Mouse (Mus musculus) MN1 (cell line): Measurements from ENCODE around the gene Cacna2d4.

Source experiments
- DNase-seq: peaks from one replicate; pipeline ENCODE4 v3.0.0-alpha.2; 2016; ENCODE audit warnings: low spot score

Gene Cacna2d4

GRCm38 (mm10) chr6:119312381-119312780 lies 76.1 kb downstream of the Cacna2d4 start:
- no peak for DNase-seq

- peak; percentile 47 for DNase-seq
Observed at GRCm38 (mm10) chr6:119313096-119313495, 76.8 kb downstream of the Cacna2d4 start.

DNA sequence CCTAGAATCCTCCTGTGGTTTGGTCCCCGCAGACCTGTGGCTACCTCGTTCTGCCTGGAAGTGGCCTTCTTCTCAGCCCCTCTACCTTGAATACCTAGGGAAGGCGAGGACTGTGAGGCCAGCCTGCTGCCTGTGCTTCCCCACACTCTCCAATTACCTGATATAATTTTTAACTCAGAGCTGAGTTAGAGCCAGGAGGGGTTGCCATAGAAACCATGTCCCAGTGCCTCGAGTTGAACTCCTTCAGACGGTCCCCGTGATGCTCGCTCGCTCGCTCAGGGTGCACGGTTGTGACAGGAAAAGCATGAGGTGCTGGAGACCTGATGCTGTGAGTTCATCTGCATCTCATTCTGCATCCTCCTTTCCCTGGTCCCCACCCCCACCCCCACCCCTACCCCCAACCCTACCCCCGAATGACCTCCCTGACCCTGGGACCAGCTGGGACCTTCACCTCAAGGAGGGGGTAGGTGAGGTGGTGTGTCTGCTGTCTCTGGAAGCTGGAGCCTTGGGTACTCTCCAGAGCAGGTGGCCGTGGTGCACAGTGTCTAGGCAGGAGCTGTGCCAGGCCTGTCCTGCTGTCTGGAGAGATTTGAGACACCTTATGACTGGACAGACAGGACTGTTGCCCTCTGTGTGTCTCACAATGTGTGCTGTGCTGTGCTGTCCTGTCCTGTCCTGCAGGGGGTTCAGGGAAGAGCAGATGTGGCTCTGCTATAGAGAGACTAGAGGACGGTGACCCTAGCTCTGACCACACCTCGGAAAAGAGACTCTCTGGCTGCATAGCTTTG lies 77.5 kb downstream of the Cacna2d4 start:
- DNase-seq: no peak

DNA sequence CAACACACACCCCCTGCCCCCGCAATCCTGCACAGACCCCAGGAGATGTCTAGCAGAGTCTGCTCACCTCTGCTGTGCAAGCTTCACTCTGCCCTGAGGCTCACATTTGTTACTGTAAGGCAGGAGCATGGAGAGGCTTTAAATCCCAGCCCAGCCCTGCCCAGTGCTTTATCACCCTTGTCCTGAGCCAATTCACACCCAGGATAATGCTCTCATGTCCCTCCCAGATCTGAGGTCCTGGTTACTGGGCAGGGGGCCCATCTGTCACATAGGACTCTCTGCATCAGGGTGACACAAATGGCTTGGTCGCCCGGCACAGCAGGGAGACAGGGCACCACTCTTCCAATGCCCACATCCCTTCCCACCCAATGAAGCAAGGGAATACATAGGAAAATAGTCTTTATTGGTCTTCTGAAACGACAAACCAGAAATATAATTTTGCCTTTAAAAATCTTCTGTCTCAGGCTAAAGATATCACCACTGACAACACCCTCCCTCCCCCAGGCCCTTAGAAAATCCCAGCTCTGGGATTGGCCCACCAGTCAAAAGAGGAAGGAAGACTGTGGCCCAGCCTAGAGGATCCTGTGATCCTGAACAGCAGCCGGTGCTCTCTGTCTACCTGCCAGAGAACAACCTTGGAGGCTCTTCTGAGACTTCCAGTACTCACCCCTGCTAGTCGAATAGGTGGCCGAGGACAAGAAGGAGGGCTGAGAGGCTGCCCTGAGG lies 78.6 kb downstream of the Cacna2d4 start:
- DNase-seq: no peak

DNA sequence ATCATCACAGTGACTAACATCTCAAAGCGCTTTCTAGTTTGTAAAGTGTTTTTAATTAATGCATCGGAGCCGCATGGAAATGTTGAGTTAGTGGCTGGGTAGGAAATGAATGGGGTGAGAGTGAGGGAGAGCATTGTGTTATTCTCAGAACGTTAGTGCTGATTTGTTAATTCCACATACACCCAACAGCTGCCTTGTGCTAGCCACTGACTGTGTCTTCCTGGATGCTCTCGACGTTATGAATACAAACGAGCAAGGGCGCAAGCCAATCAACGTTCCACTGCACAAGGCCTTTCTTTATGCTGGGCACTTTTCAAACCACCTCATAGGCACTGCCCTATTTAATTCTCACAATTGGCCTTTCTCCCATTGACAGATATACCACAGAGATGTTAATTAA lies 82.4 kb downstream of the Cacna2d4 start:
- DNase-seq: no peak

- DNase-seq: no peak
Observed at GRCm38 (mm10) chr6:119319358-119319757, 83.0 kb downstream of the Cacna2d4 start.

GRCm38 (mm10) chr6:119320481-119320880 lies 84.2 kb downstream of the Cacna2d4 start:
- DNase-seq: no peak

DNA sequence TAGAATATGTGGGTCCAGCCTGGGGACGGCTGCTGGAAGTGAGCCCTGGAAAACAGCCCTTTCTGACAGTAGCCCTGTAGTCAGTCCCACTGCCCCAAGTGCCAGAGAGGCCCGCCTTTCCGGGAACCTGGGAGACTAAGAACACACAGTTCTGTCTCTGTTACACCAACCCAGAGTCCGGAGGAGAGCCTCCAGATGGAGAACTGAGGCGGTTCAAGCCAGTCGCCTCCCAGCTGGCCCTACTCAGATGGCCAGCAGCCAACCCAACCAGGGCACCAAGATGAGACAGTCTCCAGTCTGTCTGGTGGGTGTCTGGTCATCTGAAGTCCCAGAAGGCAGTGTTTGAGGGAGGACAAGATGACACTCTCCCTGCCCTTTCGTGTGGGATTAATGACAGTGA lies 85.4 kb downstream of the Cacna2d4 start:
- peak; percentile 63 for DNase-seq

- DNase-seq: no peak
Observed at GRCm38 (mm10) chr6:119324776-119325175, 88.5 kb downstream of the Cacna2d4 start.

GRCm38 (mm10) chr6:119325978-119326377 lies 89.7 kb downstream of the Cacna2d4 start:
- no peak for DNase-seq

DNA sequence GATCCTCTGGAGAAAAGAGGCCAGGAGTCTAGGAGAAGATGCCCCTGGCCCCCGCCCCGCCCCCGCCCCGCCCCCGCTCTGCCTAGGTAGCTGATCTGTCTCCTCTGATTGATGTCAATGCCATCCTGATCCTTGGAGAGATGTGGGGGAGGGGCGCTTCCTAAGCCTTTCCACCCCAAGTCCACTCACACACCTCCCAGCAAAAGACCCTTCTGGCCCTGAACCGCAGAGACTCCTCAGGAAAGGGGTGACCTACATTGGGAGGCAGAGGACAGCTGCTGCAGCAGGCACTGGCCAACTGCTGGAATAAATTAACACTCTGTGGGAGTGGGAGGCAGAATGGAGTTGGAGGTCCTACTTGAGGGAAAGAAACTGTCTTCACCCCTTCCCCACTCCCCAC lies 90.2 kb downstream of the Cacna2d4 start:
- DNase-seq: no peak

DNA sequence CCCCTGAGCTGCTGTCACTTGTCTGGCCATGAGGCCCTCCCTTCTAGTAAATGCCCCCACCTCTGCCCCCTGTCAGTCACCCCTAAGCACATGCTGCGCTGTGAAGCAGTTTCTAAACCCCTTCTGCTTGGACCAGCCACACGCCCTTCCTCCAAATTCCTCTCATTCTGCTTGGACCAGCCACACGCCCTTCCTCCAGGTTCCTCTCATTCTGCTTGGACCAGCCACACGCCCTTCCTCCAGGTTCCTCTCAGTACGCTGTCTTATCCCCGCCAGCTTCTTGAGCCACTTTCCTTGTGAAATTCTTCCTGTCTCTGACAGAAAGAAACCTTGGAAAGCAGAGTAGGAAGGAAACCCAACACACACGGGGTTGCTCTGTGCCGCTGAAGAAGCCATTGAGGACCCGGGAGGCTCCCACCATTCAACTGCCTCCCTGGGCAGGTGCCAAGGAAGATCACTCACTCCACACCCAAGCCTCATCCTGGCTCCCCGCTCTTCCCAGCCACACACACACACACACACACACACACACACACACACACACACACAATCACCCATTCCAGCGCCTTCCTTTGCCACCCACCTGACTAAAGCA lies 92.3 kb downstream of the Cacna2d4 start:
- DNase-seq: peak; percentile 30

- DNase-seq: peak; percentile 80
Observed at GRCm38 (mm10) chr6:119329215-119329714, 92.9 kb downstream of the Cacna2d4 start.

DNA sequence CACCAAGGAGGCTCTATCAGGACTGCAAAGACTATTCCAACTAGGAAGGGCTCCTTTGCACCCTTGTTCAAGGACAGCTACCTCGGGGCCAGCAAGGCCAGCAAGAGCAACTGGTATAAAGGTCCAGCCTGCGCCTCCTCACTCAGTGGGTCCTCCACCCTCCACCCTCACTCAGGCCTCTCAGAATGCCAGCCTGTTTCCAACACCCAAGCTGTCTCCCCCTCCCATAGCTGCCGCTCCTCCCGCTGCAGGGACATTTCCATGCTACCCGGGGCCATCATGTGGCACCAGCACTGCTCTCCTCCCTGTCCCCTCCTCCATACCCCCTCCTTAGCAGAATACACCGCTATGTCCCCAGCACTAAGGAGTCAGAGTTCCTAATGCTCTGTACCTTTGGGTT lies 93.6 kb downstream of the Cacna2d4 start:
- no peak for DNase-seq

DNA sequence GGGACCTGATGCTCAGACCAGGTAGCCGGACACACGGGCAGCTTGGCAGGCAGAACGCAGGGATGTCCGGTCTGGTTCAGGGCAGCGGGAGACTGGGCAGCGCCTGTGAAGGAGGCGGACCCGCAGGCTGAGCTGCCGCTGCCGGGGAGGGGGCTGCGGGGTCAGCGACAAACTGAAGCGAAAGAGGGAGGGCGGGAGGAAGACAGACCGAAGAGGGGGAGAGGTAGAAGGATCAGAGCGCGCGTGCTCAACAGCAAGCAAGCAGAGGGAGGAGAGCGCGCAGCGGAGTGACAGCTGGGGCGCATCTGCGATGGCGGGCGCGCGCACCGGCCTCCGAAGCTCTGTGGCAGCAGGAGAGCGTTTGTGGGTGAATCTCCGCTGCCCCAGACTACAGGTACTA lies 94.2 kb downstream of the Cacna2d4 start, which contains the start of gene Lrtm2:
Lrtm2 (minus strand) TSS at position 261 of the 400 bp plus-strand sequence.
- no peak for DNase-seq

DNA sequence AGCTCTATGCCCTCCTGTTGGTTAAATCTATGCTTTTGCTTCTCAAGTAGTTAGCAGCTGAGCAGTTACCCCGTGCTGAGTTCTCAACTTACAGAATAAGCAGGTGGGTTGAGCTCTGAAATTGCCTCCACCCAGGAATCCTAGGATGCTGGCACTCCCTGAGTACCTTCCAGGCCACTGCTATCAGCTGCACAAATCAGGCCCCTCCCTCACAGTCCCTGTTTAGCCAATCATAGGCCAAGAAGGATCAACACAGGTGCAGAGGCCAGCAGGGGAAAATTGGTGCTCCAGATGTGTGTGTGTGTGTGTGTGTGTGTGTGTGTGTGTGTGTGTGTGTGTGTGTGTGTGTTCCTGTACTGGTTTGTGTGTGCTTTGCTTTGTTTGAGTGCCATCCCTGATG lies 95.8 kb downstream of the Cacna2d4 start:
- DNase-seq: no peak

DNA sequence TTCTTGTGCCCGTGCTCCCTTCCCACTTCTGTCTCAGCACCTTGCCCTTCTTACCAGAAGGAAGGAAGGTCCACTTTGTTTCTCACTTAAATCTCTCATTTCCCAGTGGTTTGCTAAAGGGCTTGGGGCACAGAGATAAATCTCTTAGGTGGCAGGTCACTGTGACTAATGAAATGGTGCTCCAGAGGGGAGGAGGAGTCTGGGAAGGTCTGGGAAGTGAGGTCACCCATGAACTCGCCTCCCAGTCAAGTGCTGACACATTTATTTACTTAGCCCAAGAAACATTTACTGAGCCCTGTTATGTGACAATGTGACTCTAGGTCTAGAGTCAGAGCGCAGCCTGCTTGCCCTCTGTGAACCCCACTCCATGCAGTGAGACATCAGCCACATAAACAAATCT lies 96.9 kb downstream of the Cacna2d4 start:
- peak; percentile 66 for DNase-seq

DNA sequence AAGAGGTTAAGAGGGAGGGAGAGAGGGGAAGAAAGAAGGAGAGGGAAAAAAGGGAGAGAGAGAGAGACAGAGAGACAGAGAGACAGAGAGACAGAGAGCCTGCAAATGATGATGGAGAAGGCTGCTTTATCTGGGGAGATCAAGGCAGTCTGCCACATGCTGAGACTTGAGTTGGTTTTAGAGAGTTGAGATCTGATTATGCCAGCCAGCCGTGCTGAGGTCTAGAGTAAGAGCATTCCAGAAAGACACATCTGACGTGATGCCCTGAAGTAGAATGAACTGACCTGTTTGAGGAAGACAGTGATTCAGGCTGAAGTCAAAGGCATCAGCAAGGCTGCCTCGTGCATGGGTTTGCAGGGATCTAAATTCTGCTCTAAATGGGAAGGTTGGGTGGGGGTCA lies 97.5 kb downstream of the Cacna2d4 start:
- no peak for DNase-seq

GRCm38 (mm10) chr6:119336124-119336523 lies 99.8 kb downstream of the Cacna2d4 start:
- no peak for DNase-seq

- no peak for DNase-seq
Observed at GRCm38 (mm10) chr6:119337287-119337686, 101.0 kb downstream of the Cacna2d4 start.

GRCm38 (mm10) chr6:119338121-119338912 lies 102.0 kb downstream of the Cacna2d4 start:
- DNase-seq: no peak

DNA sequence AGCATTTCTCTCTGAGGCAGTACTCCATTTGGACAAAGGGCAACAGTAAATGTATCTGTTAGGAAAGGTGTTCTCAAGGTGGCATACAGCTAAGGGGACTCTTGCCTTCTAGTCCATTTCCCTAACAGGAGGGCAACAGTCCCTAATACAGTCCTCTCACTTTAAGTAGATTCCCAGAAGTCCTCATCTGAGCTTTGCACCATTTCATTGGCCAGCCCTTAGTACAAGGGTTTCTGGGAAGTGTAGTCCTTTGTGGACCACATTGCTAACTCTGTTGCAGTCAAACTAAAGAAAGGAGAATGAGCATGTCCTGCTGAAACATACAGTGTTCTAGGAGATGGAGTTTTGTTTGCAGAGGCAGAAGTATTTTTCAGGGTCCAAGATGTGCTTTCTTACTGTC lies 105.1 kb downstream of the Cacna2d4 start:
- DNase-seq: peak; percentile 32
